Mouse (Mus musculus): ENCODE measurements around the gene Gm3020. TPM values are rescaled to one million over a fixed set of nuclear protein-coding genes. Genes with fewer than 3 reads are reported as not detected.
"Not testable (repeated sequence)": the region's sequence is repeated elsewhere in the genome, so short reads cannot be mapped to it uniquely, and the experiment has no call there.

Gm3020 gene
- polyA plus RNA-seq (2012; rRNA removed): 0.57 and 0.65 TPM in 2 replicates

DNA sequence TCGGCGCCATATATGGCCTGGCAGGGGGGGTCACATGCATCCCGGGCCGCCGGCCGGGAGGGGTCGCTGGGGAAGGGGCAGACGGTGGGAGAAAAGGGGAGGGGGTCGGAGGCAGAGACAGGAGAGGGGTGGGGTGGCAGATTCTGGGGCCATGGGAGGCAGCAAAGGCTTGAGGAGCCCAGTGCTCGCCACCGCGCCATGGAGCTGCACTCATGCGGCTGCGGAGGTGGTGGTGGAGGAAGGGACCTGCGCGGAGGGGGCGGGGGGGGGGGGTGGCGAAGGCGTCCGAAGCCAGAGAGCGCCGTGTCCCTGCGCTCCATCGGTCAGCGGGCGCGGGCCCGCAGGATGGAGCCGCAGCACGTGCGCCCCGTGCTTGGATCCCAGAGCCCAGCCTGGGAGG is at the start of gene Gm3020:
Gene Gm3020, plus strand, starts transcription at position 301 of the 400 bp plus-strand sequence.
- H3K36me3 ChIP-seq (ENCODE audit: control insufficient read depth, insufficient read depth, low read length); H3K27me3 ChIP-seq (ENCODE audit: control insufficient read depth, insufficient read depth, low read length); H3K4me3 ChIP-seq (ENCODE audit: control insufficient read depth, low read depth, low read length); H3K27ac ChIP-seq (ENCODE audit: control insufficient read depth, insufficient read depth, low read depth, low read length); H3K4me1 ChIP-seq (ENCODE audit: control insufficient read depth, insufficient read depth, low read length): not testable (repeated sequence)

DNA sequence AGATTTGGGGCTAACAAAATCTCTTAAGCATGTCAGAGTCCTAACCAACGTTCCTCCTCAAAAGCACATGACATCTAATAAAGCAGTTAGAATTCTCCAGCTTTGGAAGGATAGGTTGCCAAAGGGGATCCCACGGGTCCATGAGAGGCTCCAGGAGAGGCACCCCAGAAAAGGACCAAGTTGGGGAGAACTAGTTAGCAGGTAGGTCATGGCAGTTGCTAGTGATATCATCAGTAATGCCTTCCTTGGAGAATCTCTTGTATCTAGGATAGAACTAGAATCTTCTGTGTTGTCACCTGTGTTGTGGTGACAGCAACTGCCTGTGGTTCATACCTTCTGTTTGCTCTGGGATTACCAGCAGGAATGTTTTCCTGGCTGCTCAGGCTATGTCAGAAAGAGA is 17.6 kb upstream of the Gm3020 start, which contains the start of gene Gm3012:
Gene Gm3012, plus strand, starts transcription at position 301 of the 400 bp plus-strand sequence.
- H3K4me1 ChIP-seq (ENCODE audit: control insufficient read depth, insufficient read depth, low read length); H3K27me3 ChIP-seq (ENCODE audit: control insufficient read depth, insufficient read depth, low read length); H3K36me3 ChIP-seq (ENCODE audit: control insufficient read depth, insufficient read depth, low read length); H3K4me3 ChIP-seq (ENCODE audit: control insufficient read depth, low read depth, low read length); H3K27ac ChIP-seq (ENCODE audit: control insufficient read depth, insufficient read depth, low read depth, low read length): not testable (repeated sequence)

DNA sequence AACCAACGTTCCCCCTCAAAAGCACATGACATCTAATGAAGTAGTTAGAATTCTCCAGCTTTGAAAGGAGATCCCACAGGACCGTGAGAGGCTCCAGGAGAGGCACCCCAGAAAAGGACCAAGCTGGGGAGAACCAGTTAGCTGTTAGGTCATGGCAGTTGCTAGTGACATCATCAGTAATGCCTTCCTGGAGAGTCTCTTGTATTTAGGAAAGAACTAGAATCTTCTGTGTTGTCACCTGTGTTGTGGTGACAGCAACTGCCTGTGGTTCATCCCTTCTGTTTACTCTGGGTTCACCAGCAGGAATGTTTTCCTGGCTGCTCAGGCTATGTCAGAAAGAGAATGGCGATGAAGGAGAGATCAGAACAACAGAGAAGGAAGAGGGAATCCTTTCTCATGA is 36.7 kb downstream of the Gm3020 start, which contains the start of gene Gm3043:
Gene Gm3043, plus strand, starts transcription at position 301 of the 400 bp plus-strand sequence.
- not testable (repeated sequence) for H3K4me1 ChIP-seq (ENCODE audit: control insufficient read depth, insufficient read depth, low read length); H3K27me3 ChIP-seq (ENCODE audit: control insufficient read depth, insufficient read depth, low read length); H3K27ac ChIP-seq (ENCODE audit: control insufficient read depth, insufficient read depth, low read depth, low read length); H3K4me3 ChIP-seq (ENCODE audit: control insufficient read depth, low read depth, low read length); H3K36me3 ChIP-seq (ENCODE audit: control insufficient read depth, insufficient read depth, low read length)

Other genes starting within 250 kb of the Gm3020 start
- 0.57 and 0.65 TPM in 2 replicates for gene Gm10409, start 239.4 kb upstream of the Gm3020 start, polyA plus RNA-seq (2012; rRNA removed)
- gene Gm3005, start 223.9 kb upstream of the Gm3020 start, polyA plus RNA-seq (2012; rRNA removed): 1.5 and 1.7 TPM in 2 replicates
- 0.08 and 0.26 TPM in 2 replicates for gene Gm10408, start 202.7 kb upstream of the Gm3020 start, polyA plus RNA-seq (2012; rRNA removed)
- 6.7 and 7.3 TPM in 2 replicates for gene Gm3012, start 17.5 kb upstream of the Gm3020 start, polyA plus RNA-seq (2012; rRNA removed)
- gene Gm3043, start 36.8 kb downstream of the Gm3020 start, polyA plus RNA-seq (2012; rRNA removed): not detected in 2 replicates
- gene Gm3002, start 158.0 kb downstream of the Gm3020 start, polyA plus RNA-seq (2012; rRNA removed): 1.7 and 4.2 TPM in 2 replicates
- gene Gm3033, start 194.2 kb downstream of the Gm3020 start, polyA plus RNA-seq (2012; rRNA removed): 0.07 and 0.25 TPM in 2 replicates
- gene Gm2916, start 232.1 kb downstream of the Gm3020 start, polyA plus RNA-seq (2012; rRNA removed): 9.5 and 12.9 TPM in 2 replicates